Mouse (Mus musculus): ENCODE measurements around the gene Ssr3. TPM values are rescaled to one million over a fixed set of nuclear protein-coding genes. Genes with fewer than 3 reads are reported as not detected.
A peak's percentile ranks its signal among the peaks of the same experiment; 100 is the strongest.

Gene Ssr3
- polyA plus RNA-seq (2015; fragmentation: Nextera tagmentation; extraction: Ambion mirVana), result 327 and 337 TPM in 2 replicates

- Histone ChIP-seq H3K9me3 (replicated peaks; ENCODE audit: control insufficient read depth, low read length) (no peaks in the 10 kb centered on the region), H3K36me3 (ENCODE audit: control insufficient read depth, insufficient read depth, low read length) (peaks cover 19% of the 10 kb centered on the region), H3K4me3 (replicated peaks; ENCODE audit: low read length) (peak within 1 kb of the TSS; percentile 79), H3K4me2 (ENCODE audit: low read depth, low read length) (peak within 1 kb of the TSS; percentile 84), H3K27me3 (ENCODE audit: control insufficient read depth, insufficient read depth, low read length) (no peaks in the 10 kb centered on the region), H3K27ac (ENCODE audit: low read length) (peak within 1 kb of the TSS; percentile 89), H3K9ac (ENCODE audit: low read length) (peak within 1 kb of the TSS; percentile 89), H3K4me1 (ENCODE audit: control insufficient read depth, insufficient read depth, low read length) (peaks cover 3% of the 10 kb centered on the region)
- WGBS, result under 1% methylated on average over 36 of the region's 36 CpGs
- ATAC-seq (ENCODE audit: insufficient read depth, low FRiP score), result peak; percentile 100
Observed at GRCm38 (mm10) chr3:65392421-65392817, at the start of gene Ssr3. Ssr3 (minus strand) TSS chr3:65392623.

- ATAC-seq (ENCODE audit: insufficient read depth, low FRiP score), result peak; percentile 73; the same call in 1 of the 2 replicates
- Histone ChIP-seq H3K36me3 (ENCODE audit: control insufficient read depth, insufficient read depth, low read length) (no peaks in the 10 kb centered on the region), H3K27me3 (ENCODE audit: control insufficient read depth, insufficient read depth, low read length) (no peaks in the 10 kb centered on the region), H3K9ac (ENCODE audit: low read length) (no peak overlapping the region), H3K4me1 (ENCODE audit: control insufficient read depth, insufficient read depth, low read length) (peaks cover 3% of the 10 kb centered on the region; the same call in 1 of the 2 replicates), H3K27ac (ENCODE audit: low read length) (peak overlapping the region; percentile 68), H3K4me3 (replicated peaks; ENCODE audit: low read length) (no peak overlapping the region), H3K4me2 (ENCODE audit: low read depth, low read length) (0 out of 2 replicates have a peak overlapping the region, but pooled peaks have one; percentile 9), H3K9me3 (replicated peaks; ENCODE audit: control insufficient read depth, low read length) (no peaks in the 10 kb centered on the region)
- 48% methylated on average over 8 of the region's 8 CpGs for WGBS
Observed at GRCm38 (mm10) chr3:65441586-65442111, 49.2 kb upstream of the Ssr3 start.

- Histone ChIP-seq H3K4me3 (replicated peaks; ENCODE audit: low read length) (no peak overlapping the region), H3K4me1 (ENCODE audit: control insufficient read depth, insufficient read depth, low read length) (peaks cover 3% of the 10 kb centered on the region; the same call in 1 of the 2 replicates), H3K9me3 (replicated peaks; ENCODE audit: control insufficient read depth, low read length) (no peaks in the 10 kb centered on the region), H3K9ac (ENCODE audit: low read length) (no peak overlapping the region), H3K27me3 (ENCODE audit: control insufficient read depth, insufficient read depth, low read length) (no peaks in the 10 kb centered on the region), H3K36me3 (ENCODE audit: control insufficient read depth, insufficient read depth, low read length) (no peaks in the 10 kb centered on the region), H3K4me2 (ENCODE audit: low read depth, low read length) (no peak overlapping the region), H3K27ac (ENCODE audit: low read length) (peak overlapping the region; percentile 25)
- WGBS, result 79% methylated on average over 7 of the region's 7 CpGs
- no peak for ATAC-seq (ENCODE audit: insufficient read depth, low FRiP score)
Observed at GRCm38 (mm10) chr3:65438511-65439228, 46.2 kb upstream of the Ssr3 start.

- no peaks in the 10 kb centered on the region for H3K27me3 ChIP-seq (ENCODE audit: control insufficient read depth, insufficient read depth, low read length)
- no peak for ATAC-seq (ENCODE audit: insufficient read depth, low FRiP score)
- no peak overlapping the region for H3K27ac ChIP-seq (ENCODE audit: low read length)
- no peaks in the 10 kb centered on the region for H3K9me3 ChIP-seq (replicated peaks; ENCODE audit: control insufficient read depth, low read length)
- no peaks in the 10 kb centered on the region for H3K4me1 ChIP-seq (ENCODE audit: control insufficient read depth, insufficient read depth, low read length)
- no peak overlapping the region for H3K4me3 ChIP-seq (replicated peaks; ENCODE audit: low read length)
- no peaks in the 10 kb centered on the region for H3K36me3 ChIP-seq (ENCODE audit: control insufficient read depth, insufficient read depth, low read length)
- H3K9ac ChIP-seq (ENCODE audit: low read length), result no peak overlapping the region
- no peak overlapping the region for H3K4me2 ChIP-seq (ENCODE audit: low read depth, low read length)
- 65% methylated on average over 2 of the region's 2 CpGs for WGBS
Observed at GRCm38 (mm10) chr3:65435812-65436211, 43.4 kb upstream of the Ssr3 start.

GRCm38 (mm10) chr3:65435101-65435571, 42.7 kb upstream of the Ssr3 start:
- no peak overlapping the region for H3K27ac ChIP-seq (ENCODE audit: low read length)
- 80% methylated on average over 11 of the region's 11 CpGs for WGBS
- ATAC-seq (ENCODE audit: insufficient read depth, low FRiP score), result no peak
- no peaks in the 10 kb centered on the region for H3K4me1 ChIP-seq (ENCODE audit: control insufficient read depth, insufficient read depth, low read length)
- no peaks in the 10 kb centered on the region for H3K36me3 ChIP-seq (ENCODE audit: control insufficient read depth, insufficient read depth, low read length)
- no peak overlapping the region for H3K4me3 ChIP-seq (replicated peaks; ENCODE audit: low read length)
- H3K9ac ChIP-seq (ENCODE audit: low read length), result no peak overlapping the region
- H3K9me3 ChIP-seq (replicated peaks; ENCODE audit: control insufficient read depth, low read length), result no peaks in the 10 kb centered on the region
- no peak overlapping the region for H3K4me2 ChIP-seq (ENCODE audit: low read depth, low read length)
- H3K27me3 ChIP-seq (ENCODE audit: control insufficient read depth, insufficient read depth, low read length), result no peaks in the 10 kb centered on the region

GRCm38 (mm10) chr3:65432236-65432635, 39.8 kb upstream of the Ssr3 start:
- no peak for ATAC-seq (ENCODE audit: insufficient read depth, low FRiP score)
- Histone ChIP-seq H3K4me3 (replicated peaks; ENCODE audit: low read length) (no peak overlapping the region), H3K9ac (ENCODE audit: low read length) (no peak overlapping the region), H3K27ac (ENCODE audit: low read length) (no peak overlapping the region), H3K27me3 (ENCODE audit: control insufficient read depth, insufficient read depth, low read length) (no peaks in the 10 kb centered on the region), H3K4me1 (ENCODE audit: control insufficient read depth, insufficient read depth, low read length) (no peaks in the 10 kb centered on the region), H3K4me2 (ENCODE audit: low read depth, low read length) (no peak overlapping the region), H3K36me3 (ENCODE audit: control insufficient read depth, insufficient read depth, low read length) (no peaks in the 10 kb centered on the region), H3K9me3 (replicated peaks; ENCODE audit: control insufficient read depth, low read length) (no peaks in the 10 kb centered on the region)
- WGBS, result 89% methylated on average over 5 of the region's 5 CpGs

GRCm38 (mm10) chr3:65419706-65420105, 27.3 kb upstream of the Ssr3 start:
- WGBS, result 85% methylated on average over 3 of the region's 3 CpGs

GRCm38 (mm10) chr3:65417913-65418594, 25.6 kb upstream of the Ssr3 start:
- no peaks in the 10 kb centered on the region for H3K9me3 ChIP-seq (replicated peaks; ENCODE audit: control insufficient read depth, low read length)
- no peaks in the 10 kb centered on the region for H3K27me3 ChIP-seq (ENCODE audit: control insufficient read depth, insufficient read depth, low read length)
- 54% methylated on average over 5 of the region's 5 CpGs for WGBS
- H3K4me2 ChIP-seq (ENCODE audit: low read depth, low read length), result no peak overlapping the region
- H3K4me3 ChIP-seq (replicated peaks; ENCODE audit: low read length), result no peak overlapping the region
- no peak overlapping the region for H3K9ac ChIP-seq (ENCODE audit: low read length)
- no peaks in the 10 kb centered on the region for H3K4me1 ChIP-seq (ENCODE audit: control insufficient read depth, insufficient read depth, low read length)
- no peaks in the 10 kb centered on the region for H3K36me3 ChIP-seq (ENCODE audit: control insufficient read depth, insufficient read depth, low read length)
- H3K27ac ChIP-seq (ENCODE audit: low read length), result no peak overlapping the region
- no peak for ATAC-seq (ENCODE audit: insufficient read depth, low FRiP score)

More at GRCm38 (mm10) chr3:65419706-65420105, 27.3 kb upstream of the Ssr3 start:
- Histone ChIP-seq H3K36me3 (ENCODE audit: control insufficient read depth, insufficient read depth, low read length) (no peaks in the 10 kb centered on the region), H3K9me3 (replicated peaks; ENCODE audit: control insufficient read depth, low read length) (no peaks in the 10 kb centered on the region), H3K4me3 (replicated peaks; ENCODE audit: low read length) (no peak overlapping the region), H3K27me3 (ENCODE audit: control insufficient read depth, insufficient read depth, low read length) (no peaks in the 10 kb centered on the region), H3K9ac (ENCODE audit: low read length) (no peak overlapping the region), H3K27ac (ENCODE audit: low read length) (no peak overlapping the region), H3K4me2 (ENCODE audit: low read depth, low read length) (no peak overlapping the region), H3K4me1 (ENCODE audit: control insufficient read depth, insufficient read depth, low read length) (no peaks in the 10 kb centered on the region)
- ATAC-seq (ENCODE audit: insufficient read depth, low FRiP score), result no peak

- Histone ChIP-seq H3K36me3 (ENCODE audit: control insufficient read depth, insufficient read depth, low read length) (no peaks in the 10 kb centered on the region), H3K27me3 (ENCODE audit: control insufficient read depth, insufficient read depth, low read length) (no peaks in the 10 kb centered on the region), H3K9ac (ENCODE audit: low read length) (no peak overlapping the region), H3K4me3 (replicated peaks; ENCODE audit: low read length) (no peak overlapping the region), H3K9me3 (replicated peaks; ENCODE audit: control insufficient read depth, low read length) (no peaks in the 10 kb centered on the region), H3K4me2 (ENCODE audit: low read depth, low read length) (no peak overlapping the region), H3K27ac (ENCODE audit: low read length) (no peak overlapping the region), H3K4me1 (ENCODE audit: control insufficient read depth, insufficient read depth, low read length) (no peaks in the 10 kb centered on the region)
- no peak for ATAC-seq (ENCODE audit: insufficient read depth, low FRiP score)
Observed at GRCm38 (mm10) chr3:65416571-65416970, 24.1 kb upstream of the Ssr3 start.
